Mouse (Mus musculus) olfactory bulb, adult 2 months (tissue): ENCODE results near the gene Rcn1.

Source experiments
- CTCF ChIP-seq: fragments of 200-500 bp; IDR thresholded peaks from 2 replicates; pipeline ENCODE4 v1.5.1; 2012; ENCODE audit warnings: low read depth, mild to moderate bottlenecking, low read length, moderate library complexity; ENCODE audit not compliant: insufficient read depth
- POLR2A ChIP-seq: fragments of 200-500 bp; IDR thresholded peaks from 2 replicates; pipeline ENCODE4 v1.6.1; 2012; ENCODE audit warnings: mild to moderate bottlenecking, low read depth, low read length, moderate library complexity; ENCODE audit not compliant: insufficient read depth

GRCm38 (mm10) chr2:105418629-105419227, 19.6 kb upstream of the Rcn1 start:
- TF ChIP-seq POLR2A = no peak
- TF ChIP-seq CTCF = no peak
